Mouse (Mus musculus) kidney, adult 2 months (tissue): ENCODE measurements at regions not wholly inside any gene's neighbourhood (a gene's known extent, or its start where the extent isn't known, plus 50 kb on each side); places are given as distances from the start of the nearest gene placed in this dataset.
A peak's percentile ranks its signal among the peaks of the same experiment; 100 is the strongest.

Source experiments
- DNase-seq: peaks from one replicate; pipeline ENCODE4 v3.0.0; 2021
- H3K27ac ChIP-seq: fragments of 200-500 bp; 2 replicates; pipeline ENCODE4 v1.5.1; 2012; ENCODE audit warnings: low read depth, low read length, control low read depth, inconsistent platforms; ENCODE audit not compliant: insufficient read depth
- H3K27me3 ChIP-seq: fragments of 200-500 bp; replicated peaks from 2 replicates; pipeline ENCODE4 v1.6.1; 2012; ENCODE audit warnings: mild to moderate bottlenecking, moderate library complexity, low read length, inconsistent platforms; ENCODE audit not compliant: control insufficient read depth, insufficient read depth
- H3K36me3 ChIP-seq: fragments of 200-500 bp; 2 replicates; pipeline ENCODE4 v1.6.1; 2012; ENCODE audit warnings: mild to moderate bottlenecking, moderate library complexity, low read length, inconsistent platforms; ENCODE audit not compliant: control insufficient read depth, insufficient read depth
- H3K4me1 ChIP-seq: fragments of 200-500 bp; 2 replicates; pipeline ENCODE4 v1.6.1; 2011; ENCODE audit warnings: low read length; ENCODE audit not compliant: control insufficient read depth, insufficient read depth
- H3K4me3 ChIP-seq: fragments of 200-500 bp; 2 replicates; pipeline ENCODE4 v1.5.1; 2011; ENCODE audit warnings: mild to moderate bottlenecking, low read depth, low read length, control low read depth; ENCODE audit not compliant: insufficient read depth
- CTCF ChIP-seq: fragments of 200-500 bp; conservative IDR thresholded peaks from 2 replicates; pipeline ENCODE4 v1.5.1; 2011; ENCODE audit warnings: low read depth, mild to moderate bottlenecking, control low read depth, low read length, moderate library complexity, mixed read lengths; ENCODE audit not compliant: insufficient read depth, insufficient read length
- POLR2A ChIP-seq: fragments of 200-500 bp; IDR thresholded peaks from one replicate; pipeline ENCODE4 v1.6.1; 2011; ENCODE audit warnings: low read depth, low read length, control low read depth
- WGBS: fragments of 180-500 bp; shearing (Covaris S2); methylation state at CpG from one replicate; pipeline ENCODE4 v1.1.7; 2018; 5-methylcytosine and 5-hydroxymethylcytosine counted together

DNA sequence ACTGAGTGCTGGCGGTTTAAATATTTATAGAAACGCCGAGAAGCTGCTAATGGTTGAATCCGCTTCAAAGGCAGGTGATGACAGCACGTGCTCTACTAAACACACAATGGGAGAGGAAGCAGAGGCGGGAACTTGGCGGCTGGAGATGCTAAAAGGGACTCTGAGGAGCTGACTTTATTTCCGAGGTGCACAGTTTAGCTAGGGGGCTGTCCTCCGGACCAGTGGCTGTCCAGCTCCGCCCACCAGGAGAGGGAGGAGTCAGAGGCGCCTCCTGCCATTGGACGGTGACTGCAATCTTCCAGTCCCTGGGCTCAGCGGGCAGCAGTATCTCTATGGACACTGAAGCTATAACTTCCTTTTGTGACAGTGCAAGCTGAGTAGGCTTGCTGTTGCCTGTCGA is 400.4 kb downstream of the Ajap1 start:
- Histone ChIP-seq H3K4me1 (no peaks in the 10 kb centered on the region), H3K27ac (no peak overlapping the region), H3K4me3 (no peak overlapping the region), H3K36me3 (no peaks in the 10 kb centered on the region), H3K27me3 (no peaks in the 10 kb centered on the region)
- 32% methylated on average over 14 of the region's 14 CpGs for WGBS
- TF ChIP-seq POLR2A, result no peak
- TF ChIP-seq CTCF, result no peak
- peak; percentile 2 for DNase-seq

DNA sequence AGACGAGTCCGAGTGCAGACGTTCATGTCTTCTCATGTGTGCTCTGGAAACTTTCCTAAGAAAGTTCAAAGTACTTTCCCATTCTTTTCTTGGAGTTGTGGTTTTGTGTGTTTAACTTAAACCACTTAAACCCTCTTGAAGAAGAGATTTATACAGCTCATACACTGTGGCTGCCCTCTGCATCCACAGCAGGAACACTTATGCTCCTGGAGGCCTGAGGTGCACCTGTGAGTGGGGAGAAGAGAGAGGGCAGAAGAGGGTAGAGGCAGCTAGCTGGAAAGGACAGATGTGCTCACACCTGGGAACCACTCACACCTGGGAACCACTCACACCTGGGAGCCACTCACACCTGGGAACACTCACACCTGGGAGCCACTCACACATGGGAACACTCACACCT is 408.0 kb downstream of the Ajap1 start:
- no peak for TF ChIP-seq CTCF
- TF ChIP-seq POLR2A, result no peak
- H3K36me3 ChIP-seq, result no peaks in the 10 kb centered on the region
- WGBS, result 65% methylated on average over 3 of the region's 3 CpGs
- no peak for DNase-seq
- H3K4me3 ChIP-seq, result no peak overlapping the region
- no peaks in the 10 kb centered on the region for H3K27me3 ChIP-seq
- H3K27ac ChIP-seq, result no peak overlapping the region
- H3K4me1 ChIP-seq, result no peaks in the 10 kb centered on the region

DNA sequence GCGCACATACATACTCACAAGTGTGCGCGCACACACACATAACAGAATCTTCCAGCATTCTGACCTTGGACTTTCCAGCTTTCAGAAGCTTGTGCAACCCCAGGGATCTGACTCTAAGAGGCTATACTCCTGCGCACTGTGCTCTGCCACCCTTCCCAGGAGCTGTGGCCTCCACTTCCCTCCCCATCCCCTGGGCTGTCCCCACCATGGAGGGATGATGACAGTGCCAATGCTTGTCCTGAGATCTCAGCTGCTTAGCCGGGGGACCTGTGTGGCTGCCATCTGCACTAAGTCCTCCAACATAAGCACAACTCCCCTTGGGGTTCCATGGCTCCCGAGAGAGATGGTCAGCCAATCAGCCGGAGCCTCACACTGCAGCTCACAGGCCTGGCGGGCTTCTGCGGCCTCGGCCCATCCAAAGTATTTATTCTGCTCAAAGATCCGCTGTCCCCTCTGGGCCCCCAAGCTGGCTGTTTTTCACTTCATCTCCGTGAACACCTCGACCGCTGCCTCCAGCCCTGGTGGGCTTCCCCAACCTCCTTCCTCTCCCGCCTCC is 412.3 kb downstream of the Ajap1 start:
- Histone ChIP-seq H3K36me3 (no peaks in the 10 kb centered on the region), H3K27me3 (no peaks in the 10 kb centered on the region), H3K4me3 (no peak overlapping the region), H3K4me1 (no peaks in the 10 kb centered on the region), H3K27ac (no peak overlapping the region)
- DNase-seq, result no peak
- WGBS, result 62% methylated on average over 15 of the region's 15 CpGs
- TF ChIP-seq CTCF, result no peak
- no peak for TF ChIP-seq POLR2A

DNA sequence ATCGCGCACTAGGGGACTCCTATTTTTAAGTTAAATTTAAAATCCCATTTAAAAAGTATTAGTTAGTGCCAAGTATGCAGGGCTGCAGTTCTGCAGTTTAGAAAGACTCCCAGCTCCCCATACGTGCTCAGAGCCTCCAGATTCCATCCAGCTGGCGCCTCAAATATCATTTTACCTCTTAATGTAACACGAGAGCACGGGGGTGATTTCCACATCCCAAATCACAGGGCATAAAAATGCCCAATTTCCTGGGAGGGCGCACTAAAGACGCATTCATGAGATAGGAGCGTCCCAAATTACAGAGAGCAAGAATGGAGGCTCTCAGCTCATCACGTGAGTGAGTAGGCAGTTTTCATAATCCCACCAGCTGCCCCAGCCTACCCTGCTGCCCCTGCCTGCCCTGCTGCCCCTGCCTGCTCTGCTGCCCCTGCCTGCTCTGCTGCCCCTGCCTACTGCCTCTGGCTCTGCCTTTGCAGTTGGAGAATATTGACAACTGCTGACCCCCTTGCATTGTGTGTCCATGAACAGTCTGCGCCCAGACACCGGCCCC is 414.1 kb downstream of the Ajap1 start:
- no peak overlapping the region for H3K27ac ChIP-seq
- 46% methylated on average over 12 of the region's 12 CpGs for WGBS

DNA sequence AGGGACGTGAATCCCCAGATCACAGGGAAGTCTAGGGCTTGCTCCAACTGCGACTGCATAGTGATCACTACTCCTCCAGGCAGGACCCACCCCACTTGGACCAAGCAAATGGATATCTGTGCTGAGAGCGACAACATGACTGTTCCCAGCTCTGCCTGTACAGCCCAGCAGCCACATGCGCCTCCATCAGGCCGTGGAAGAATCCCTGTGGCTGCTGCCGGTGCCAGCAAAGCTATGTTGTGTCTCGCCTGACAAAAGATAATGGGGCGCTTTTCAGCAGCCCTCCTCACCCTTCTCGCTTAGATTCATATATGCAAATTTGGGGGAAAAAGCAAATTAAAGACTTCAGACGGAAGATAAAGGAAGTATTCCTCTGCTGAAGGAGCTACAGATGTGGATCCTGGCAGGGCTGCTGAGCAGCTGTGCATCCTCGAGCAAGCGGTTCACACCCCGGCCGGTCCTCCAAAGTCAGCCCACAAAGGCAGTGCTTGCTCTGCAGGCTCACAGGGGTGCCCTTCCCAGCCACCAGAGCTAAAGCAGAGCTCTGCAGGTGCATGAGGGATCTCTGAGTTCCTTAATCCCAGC is 418.5 kb downstream of the Ajap1 start:
- H3K4me1 ChIP-seq, result no peaks in the 10 kb centered on the region
- H3K27ac ChIP-seq, result no peak overlapping the region

More for the DNA sequence above, 414.1 kb downstream of the Ajap1 start:
- H3K27me3 ChIP-seq, result no peaks in the 10 kb centered on the region
- no peak for DNase-seq
- no peaks in the 10 kb centered on the region for H3K36me3 ChIP-seq
- no peaks in the 10 kb centered on the region for H3K4me1 ChIP-seq
- no peak overlapping the region for H3K4me3 ChIP-seq
- no peak for TF ChIP-seq POLR2A
- no peak for TF ChIP-seq CTCF

DNA sequence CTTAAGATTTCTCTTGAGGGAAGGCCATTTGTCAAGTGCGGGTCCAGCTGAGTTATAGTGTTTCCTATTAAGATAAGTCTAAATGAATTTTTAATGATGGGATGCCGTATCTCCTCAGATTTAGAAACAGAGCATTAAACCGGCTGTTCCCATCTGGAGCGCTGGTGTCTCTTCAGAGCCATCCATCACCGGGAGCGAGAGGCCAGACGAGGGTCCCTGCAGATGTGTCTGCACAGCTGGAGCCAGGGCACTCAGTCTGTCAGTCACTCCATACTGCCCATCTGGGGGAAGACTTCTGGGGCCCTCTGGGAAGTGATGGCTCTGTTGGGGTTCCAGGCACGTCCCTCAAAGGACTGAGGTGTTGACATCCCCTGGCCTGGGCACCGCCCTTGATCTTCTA is 419.2 kb downstream of the Ajap1 start:
- WGBS, result 61% methylated on average over 9 of the region's 9 CpGs
- no peaks in the 10 kb centered on the region for H3K36me3 ChIP-seq
- TF ChIP-seq POLR2A (no peak), CTCF (no peak)
- no peak overlapping the region for H3K27ac ChIP-seq
- no peaks in the 10 kb centered on the region for H3K27me3 ChIP-seq
- no peaks in the 10 kb centered on the region for H3K4me1 ChIP-seq
- H3K4me3 ChIP-seq, result no peak overlapping the region
- DNase-seq, result no peak

More for the DNA sequence above, 418.5 kb downstream of the Ajap1 start:
- H3K27me3 ChIP-seq, result no peaks in the 10 kb centered on the region
- WGBS, result 83% methylated on average over 14 of the region's 14 CpGs
- DNase-seq, result no peak
- H3K36me3 ChIP-seq, result no peaks in the 10 kb centered on the region
- TF ChIP-seq CTCF, result no peak
- no peak for TF ChIP-seq POLR2A
- no peak overlapping the region for H3K4me3 ChIP-seq

DNA sequence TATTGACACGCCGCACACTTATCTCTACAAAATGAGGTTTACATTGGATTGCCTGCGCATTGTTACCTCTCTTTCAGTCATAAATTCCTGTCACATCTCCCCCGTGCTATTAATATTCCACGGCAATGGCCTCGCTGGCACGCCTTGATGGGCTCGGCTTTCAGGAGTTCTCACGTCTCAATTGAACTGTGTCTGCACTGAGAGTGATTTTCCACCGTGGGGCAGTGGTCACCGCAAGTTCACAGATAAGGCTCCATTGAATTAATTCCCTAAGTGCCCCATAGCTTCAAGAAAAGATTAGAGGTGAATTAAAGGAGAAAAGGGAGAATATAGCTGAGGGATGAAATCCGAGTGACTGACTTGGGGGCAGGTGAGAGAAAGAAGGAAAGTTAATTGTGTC is 424.5 kb downstream of the Ajap1 start:
- WGBS, result 56% methylated on average over 12 of the region's 12 CpGs
- H3K27ac ChIP-seq, result no peak overlapping the region
- H3K4me1 ChIP-seq, result no peaks in the 10 kb centered on the region
- no peaks in the 10 kb centered on the region for H3K27me3 ChIP-seq
- H3K4me3 ChIP-seq, result no peak overlapping the region
- no peaks in the 10 kb centered on the region for H3K36me3 ChIP-seq
- TF ChIP-seq CTCF (no peak), POLR2A (no peak)
- no peak for DNase-seq
